Mouse (Mus musculus) Patski (cell line): ENCODE measurements around the gene Tub. TPM values are rescaled to one million over a fixed set of nuclear protein-coding genes. Genes with fewer than 3 reads are reported as not detected.

ENCODE experiments used
- ATAC-seq: fragments of 100-300 bp; one replicate; pipeline ENCODE4 v1.8.0; 2021
- CTCF ChIA-PET: fragments of 350-600 bp; sonication (Branson Sonifier 250); formaldehyde crosslinking; loops from one replicate; lab custom pipeline; 2022; ENCODE audit warnings: inconsistent platforms; lab: Charles Lee
- POLR2A ChIA-PET: fragments of 350-600 bp; sonication (Branson Sonifier 250); formaldehyde crosslinking; loops from one replicate; lab custom pipeline; 2022; ENCODE audit warnings: antibody characterized with exemption, inconsistent platforms; lab: Charles Lee
- DNase-seq: peaks from one replicate; pipeline ENCODE4 v3.0.0-alpha.2; 2011; ENCODE audit warnings: low read depth, low spot score
- H3K27me3 ChIP-seq: fragments of 371-371 bp; one replicate; pipeline ENCODE4 v1.5.1; 2021
- CTCF ChIP-seq: fragments of 100-300 bp; IDR thresholded peaks from one replicate; pipeline ENCODE4 v1.5.1; 2021
- in situ Hi-C: fragments of 300-500 bp; cut with MboI; formaldehyde crosslinking; loops from 3 replicates; pipeline ENCODE4 v1.11.1; 2018; ENCODE audit warnings: low pct_unique_long_range_greater_than_20kb, mixed read lengths
- polyA plus RNA-seq: library from polyadenylated mRNA; unstranded; gene quantifications from one replicate; pipeline ENCODE4 v1.2.3, GENCODE M21; 2021

The Tub gene
- polyA plus RNA-seq, 1 experiment from 2014 or later = 0.30 TPM

- no peak for ATAC-seq
- no peak for TF ChIP-seq CTCF
- ChIA-PET POLR2A (no interaction called here), CTCF (interaction anchor here (1.2 to 2.4 kb wide), 4 partner anchors 12 to 57 kb away, joined by 3 to 10 read pairs (median 8); no protein-coding TSS in a partner anchor)
- no peaks in the 10 kb centered on the region for H3K27me3 ChIP-seq
- in situ Hi-C loops = loop anchor here (5.0 kb wide), 1 partner anchor 54 kb away; no protein-coding TSS in a partner anchor
- no peak for DNase-seq
These were observed 18.1 kb downstream of the Tub start for GRCm38 (mm10) chr7:108968201-108968600.

GRCm38 (mm10) chr7:108972273-108972672 is 22.1 kb downstream of the Tub start:
- CTCF ChIA-PET = interaction anchor here (1.2 to 1.9 kb wide), 2 partner anchors 50 to 56 kb away, joined by 4 to 5 read pairs; no protein-coding TSS in a partner anchor
- DNase-seq (no peak), ATAC-seq (no peak)
- POLR2A ChIA-PET = no interaction called here
- in situ Hi-C loops = no loop called here
- TF ChIP-seq CTCF = no peak
- peaks cover 3% of the 10 kb centered on the region for H3K27me3 ChIP-seq

GRCm38 (mm10) chr7:108985934-108986708 is 36.0 kb downstream of the Tub start:
- in situ Hi-C loops = no loop called here
- ChIA-PET CTCF (interaction anchor here (1.2 to 1.8 kb wide), 2 partner anchors 10 to 36 kb away, joined by 4 to 5 read pairs; no protein-coding TSS in a partner anchor), POLR2A (no interaction called here)
- no peaks in the 10 kb centered on the region for H3K27me3 ChIP-seq
- no peak for ATAC-seq
- TF ChIP-seq CTCF = no peak
- DNase-seq = no peak

GRCm38 (mm10) chr7:108991207-108991606 is 41.1 kb downstream of the Tub start:
- DNase-seq (no peak), ATAC-seq (no peak)
- CTCF ChIA-PET = interaction anchor here (0.9 to 1.8 kb wide), 3 partner anchors 9 to 30 kb away, joined by 4 to 7 read pairs (median 5); no protein-coding TSS in a partner anchor
- POLR2A ChIA-PET = interaction anchor here (0.6 kb wide), 1 partner anchor 13 kb away, joined by 5 read pairs; no protein-coding TSS in a partner anchor
- no peaks in the 10 kb centered on the region for H3K27me3 ChIP-seq
- in situ Hi-C loops = no loop called here
- no peak for TF ChIP-seq CTCF

GRCm38 (mm10) chr7:108993230-108993629 is 43.1 kb downstream of the Tub start:
- in situ Hi-C loops = no loop called here
- H3K27me3 ChIP-seq = no peaks in the 10 kb centered on the region
- ChIA-PET POLR2A (no interaction called here), CTCF (interaction anchor here (1.0 to 2.3 kb wide), 3 partner anchors 35 to 40 kb away, joined by 3 to 5 read pairs (median 3); no protein-coding TSS in a partner anchor)
- ATAC-seq (peak; percentile 61), DNase-seq (peak; percentile 44)
- no peak for TF ChIP-seq CTCF

- in situ Hi-C loops = no loop called here
- ChIA-PET CTCF (interaction anchor here (1.3 to 2.3 kb wide), 3 partner anchors 11 to 40 kb away, joined by 3 to 5 read pairs (median 3); no protein-coding TSS in a partner anchor), POLR2A (no interaction called here)
- no peak for DNase-seq
- no peak for ATAC-seq
- TF ChIP-seq CTCF = no peak
- no peaks in the 10 kb centered on the region for H3K27me3 ChIP-seq
These were observed 43.7 kb downstream of the Tub start for GRCm38 (mm10) chr7:108993881-108994291.

- in situ Hi-C loops = no loop called here
- POLR2A ChIA-PET = no interaction called here
- no peak for ATAC-seq
- CTCF ChIA-PET = interaction anchor here (0.9 to 1.8 kb wide), 4 partner anchors 9 to 26 kb away, joined by 3 to 4 read pairs (median 3); no protein-coding TSS in a partner anchor
- DNase-seq = no peak
- H3K27me3 ChIP-seq = no peaks in the 10 kb centered on the region
- no peak for TF ChIP-seq CTCF
These were observed 46.0 kb downstream of the Tub start for GRCm38 (mm10) chr7:108996156-108996555.

GRCm38 (mm10) chr7:109000315-109000954 is 50.3 kb downstream of the Tub start:
- DNase-seq (no peak), ATAC-seq (no peak)
- in situ Hi-C loops = no loop called here
- H3K27me3 ChIP-seq = peaks cover 3% of the 10 kb centered on the region
- ChIA-PET POLR2A (interaction anchor here (0.6 kb wide), 1 partner anchor 1302 kb away, joined by 3 read pairs; no protein-coding TSS in a partner anchor), CTCF (interaction anchor here (0.7 to 1.9 kb wide), 3 partner anchors 9 to 21 kb away, joined by 3 to 8 read pairs (median 5); no protein-coding TSS in a partner anchor)
- TF ChIP-seq CTCF = peak; percentile 63

- ChIA-PET CTCF (interaction anchor here (1.6 kb wide), 1 partner anchor 20 kb away, joined by 8 read pairs; no protein-coding TSS in a partner anchor), POLR2A (no interaction called here)
- no peak for TF ChIP-seq CTCF
- ATAC-seq (no peak), DNase-seq (no peak)
- in situ Hi-C loops = no loop called here
- peaks cover 3% of the 10 kb centered on the region for H3K27me3 ChIP-seq
These were observed 51.8 kb downstream of the Tub start for GRCm38 (mm10) chr7:109001971-109002370.

GRCm38 (mm10) chr7:109003653-109004052 is 53.5 kb downstream of the Tub start:
- POLR2A ChIA-PET = interaction anchor here (0.6 kb wide), 1 partner anchor 13 kb away, joined by 5 read pairs; no protein-coding TSS in a partner anchor
- no peak for DNase-seq
- in situ Hi-C loops = no loop called here
- peaks cover 3% of the 10 kb centered on the region for H3K27me3 ChIP-seq
- CTCF ChIA-PET = no interaction called here
- no peak for TF ChIP-seq CTCF
- no peak for ATAC-seq
